Mouse (Mus musculus): ENCODE results near the gene Rgs3. TPM values are rescaled to one million over a fixed set of nuclear protein-coding genes. Genes with fewer than 3 reads are reported as not detected.

Gene Rgs3
- polyA plus RNA-seq, 1 experiment from 2014 or later, result 36.3 TPM

- H3K4me1 ChIP-seq, result peaks cover 47% of the 10 kb centered on the region
- peaks cover 59% of the 10 kb centered on the region for H3K36me3 ChIP-seq (replicated peaks)
- no peak overlapping the region for H3K4me3 ChIP-seq
- no peaks in the 10 kb centered on the region for H3K9me3 ChIP-seq
- 74% methylated on average over 7 of the region's 7 CpGs for WGBS
- DNase-seq (ENCODE audit: extremely low spot score, low spot score), result no peak
- no peaks in the 10 kb centered on the region for H3K27me3 ChIP-seq (ENCODE audit: poor library complexity, severe bottlenecking)
- no peak overlapping the region for H3K27ac ChIP-seq
Measured at GRCm38 (mm10) chr4:62696699-62697404, 137.2 kb downstream of the Rgs3 start.

DNA sequence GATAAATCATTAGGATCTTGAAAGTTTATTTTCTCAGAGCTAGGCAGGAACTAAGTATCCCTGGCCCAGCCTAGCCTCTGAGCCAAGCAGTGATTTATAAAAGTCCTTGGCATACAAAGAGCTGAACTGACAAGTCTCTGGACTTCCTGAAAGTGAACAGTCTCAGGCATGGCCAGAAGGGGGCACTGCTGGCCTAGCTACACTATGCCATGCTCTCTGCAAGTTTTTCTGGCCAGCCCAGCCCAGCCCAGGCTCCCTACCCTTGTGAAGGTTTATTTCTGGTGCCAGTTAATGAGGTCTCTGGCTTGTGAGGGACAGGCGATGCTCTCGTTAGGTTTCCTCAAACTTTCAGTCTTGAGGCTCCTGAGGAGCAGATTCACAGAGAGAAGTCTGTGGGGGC is 137.8 kb downstream of the Rgs3 start:
- no peaks in the 10 kb centered on the region for H3K27me3 ChIP-seq (ENCODE audit: poor library complexity, severe bottlenecking)
- H3K4me1 ChIP-seq, result peaks cover 47% of the 10 kb centered on the region
- H3K4me3 ChIP-seq, result no peak overlapping the region
- H3K9me3 ChIP-seq, result no peaks in the 10 kb centered on the region
- DNase-seq (ENCODE audit: extremely low spot score, low spot score), result peak; percentile 76
- H3K27ac ChIP-seq, result 0 out of 2 replicates have a peak overlapping the region, but pooled peaks have one; percentile 21
- peaks cover 54% of the 10 kb centered on the region for H3K36me3 ChIP-seq (replicated peaks)
- WGBS, result 31% methylated on average over 2 of the region's 2 CpGs

DNA sequence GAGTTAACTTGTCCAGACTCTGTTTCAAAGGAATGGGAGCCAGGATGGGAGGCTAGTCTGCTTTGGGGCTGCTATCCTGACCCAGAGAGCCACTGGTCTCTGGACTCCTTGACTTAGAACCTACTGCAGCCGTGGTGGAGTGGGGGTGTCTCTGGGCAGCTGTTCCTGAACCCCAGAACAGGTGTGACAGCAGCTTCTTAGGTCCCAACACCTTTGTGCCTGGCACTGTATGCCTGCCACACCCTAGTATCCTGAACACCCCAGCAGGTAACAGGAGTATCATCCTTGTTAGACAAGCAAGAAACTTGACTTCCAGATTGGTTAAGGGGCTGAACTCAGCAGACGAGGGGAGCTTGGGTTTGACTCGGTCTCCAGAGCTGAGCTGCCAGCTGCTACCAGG is 138.9 kb downstream of the Rgs3 start:
- no peak for DNase-seq (ENCODE audit: extremely low spot score, low spot score)
- peaks cover 51% of the 10 kb centered on the region for H3K36me3 ChIP-seq (replicated peaks)
- 78% methylated on average over 3 of the region's 3 CpGs for WGBS
- H3K27ac ChIP-seq, result peak overlapping the region; percentile 61
- no peaks in the 10 kb centered on the region for H3K9me3 ChIP-seq
- peaks cover 47% of the 10 kb centered on the region for H3K4me1 ChIP-seq
- H3K4me3 ChIP-seq, result no peak overlapping the region
- H3K27me3 ChIP-seq (ENCODE audit: poor library complexity, severe bottlenecking), result no peaks in the 10 kb centered on the region

GRCm38 (mm10) chr4:62699191-62699812 is 139.7 kb downstream of the Rgs3 start:
- Histone ChIP-seq H3K4me3 (peak overlapping the region; percentile 29), H3K4me1 (peaks cover 43% of the 10 kb centered on the region), H3K36me3 (replicated peaks) (peaks cover 51% of the 10 kb centered on the region), H3K27me3 (ENCODE audit: poor library complexity, severe bottlenecking) (no peaks in the 10 kb centered on the region), H3K27ac (peak overlapping the region; percentile 61), H3K9me3 (no peaks in the 10 kb centered on the region)
- 2% methylated on average over 10 of the region's 10 CpGs for WGBS
- peak; percentile 88 for DNase-seq (ENCODE audit: extremely low spot score, low spot score)

DNA sequence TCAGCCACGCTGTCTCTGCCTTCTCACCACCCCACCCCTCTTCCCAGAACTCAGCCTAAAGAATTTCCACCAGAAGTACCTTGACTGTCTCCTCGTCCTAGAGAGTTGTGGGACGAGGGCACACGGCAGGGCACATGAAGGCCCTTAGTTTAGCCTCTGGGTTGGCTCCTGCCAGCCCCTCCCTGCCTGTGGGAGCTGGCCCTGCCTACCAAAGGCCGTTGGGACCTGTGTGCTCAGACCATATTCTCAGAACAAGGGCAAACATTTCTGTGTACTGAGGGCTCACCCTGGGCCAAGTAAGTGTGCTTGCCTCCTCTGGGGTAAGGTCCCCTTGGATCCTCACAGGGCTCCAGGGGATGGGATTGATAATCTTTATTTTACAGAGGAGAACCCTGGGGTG is 140.8 kb downstream of the Rgs3 start:
- DNase-seq (ENCODE audit: extremely low spot score, low spot score), result no peak
- H3K27me3 ChIP-seq (ENCODE audit: poor library complexity, severe bottlenecking), result no peaks in the 10 kb centered on the region
- H3K9me3 ChIP-seq, result no peaks in the 10 kb centered on the region
- peak overlapping the region; percentile 61 for H3K27ac ChIP-seq
- H3K4me3 ChIP-seq, result peak overlapping the region; percentile 29
- H3K36me3 ChIP-seq (replicated peaks), result peaks cover 53% of the 10 kb centered on the region
- peaks cover 45% of the 10 kb centered on the region for H3K4me1 ChIP-seq
- 80% methylated on average over 5 of the region's 5 CpGs for WGBS

- peaks cover 44% of the 10 kb centered on the region for H3K4me1 ChIP-seq
- no peaks in the 10 kb centered on the region for H3K27me3 ChIP-seq (ENCODE audit: poor library complexity, severe bottlenecking)
- DNase-seq (ENCODE audit: extremely low spot score, low spot score), result no peak
- H3K9me3 ChIP-seq, result no peaks in the 10 kb centered on the region
- WGBS, result 89% methylated on average over 9 of the region's 9 CpGs
- H3K36me3 ChIP-seq (replicated peaks), result peaks cover 50% of the 10 kb centered on the region
- H3K4me3 ChIP-seq, result no peak overlapping the region
- no peak overlapping the region for H3K27ac ChIP-seq
Measured at GRCm38 (mm10) chr4:62703151-62703550, 143.5 kb downstream of the Rgs3 start.

DNA sequence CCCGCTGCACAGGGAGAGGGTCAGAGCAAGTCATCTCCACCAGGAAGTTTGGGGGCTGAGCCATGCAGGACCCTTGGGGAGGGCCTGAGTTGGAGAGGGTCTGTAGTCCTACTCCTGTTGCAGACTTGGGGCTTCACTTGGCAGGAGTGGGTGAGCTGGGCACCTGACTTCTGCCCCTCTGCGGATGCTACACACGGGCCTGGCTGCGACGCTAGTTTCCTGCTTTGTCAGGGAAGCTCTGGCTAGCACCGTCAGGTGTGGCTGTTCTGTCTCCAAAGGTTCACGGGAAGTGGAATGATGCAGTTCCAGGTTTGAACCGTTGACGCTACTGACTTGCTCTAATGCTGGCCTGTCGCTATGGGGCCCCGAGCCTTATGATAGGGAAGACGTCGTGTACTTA is 144.6 kb downstream of the Rgs3 start:
- Histone ChIP-seq H3K27me3 (ENCODE audit: poor library complexity, severe bottlenecking) (no peaks in the 10 kb centered on the region), H3K27ac (no peak overlapping the region)
- 95% methylated on average over 13 of the region's 13 CpGs for WGBS

DNA sequence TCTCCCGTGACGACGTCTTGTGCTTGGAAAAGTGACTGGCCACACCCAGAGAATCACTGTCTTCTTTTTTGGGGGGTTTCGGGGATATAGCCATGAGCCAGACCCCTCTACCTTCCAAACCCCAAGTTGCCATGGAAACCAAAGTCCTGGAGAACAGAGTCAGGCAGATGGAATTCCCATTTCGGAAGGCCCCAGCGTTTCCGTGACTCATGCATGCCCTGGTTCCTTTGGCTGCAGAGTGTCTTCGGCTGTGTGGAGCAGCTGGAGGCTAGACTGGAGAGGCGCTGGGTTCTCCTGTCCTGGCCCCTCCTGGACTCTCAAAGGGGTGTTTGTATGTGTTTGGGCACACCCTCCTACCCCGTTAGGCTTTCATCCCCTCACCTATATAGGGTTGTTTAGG is 145.4 kb downstream of the Rgs3 start:
- no peak for DNase-seq (ENCODE audit: extremely low spot score, low spot score)
- WGBS, result 83% methylated on average over 10 of the region's 10 CpGs
- H3K4me1 ChIP-seq, result peaks cover 25% of the 10 kb centered on the region
- peaks cover 42% of the 10 kb centered on the region for H3K36me3 ChIP-seq (replicated peaks)
- H3K27me3 ChIP-seq (ENCODE audit: poor library complexity, severe bottlenecking), result no peaks in the 10 kb centered on the region
- no peak overlapping the region for H3K4me3 ChIP-seq
- no peaks in the 10 kb centered on the region for H3K9me3 ChIP-seq
- 0 out of 2 replicates have a peak overlapping the region, but pooled peaks have one; percentile 62 for H3K27ac ChIP-seq

More for the DNA sequence above, 144.6 kb downstream of the Rgs3 start:
- H3K36me3 ChIP-seq (replicated peaks), result peaks cover 46% of the 10 kb centered on the region
- no peaks in the 10 kb centered on the region for H3K9me3 ChIP-seq
- no peak overlapping the region for H3K4me3 ChIP-seq
- DNase-seq (ENCODE audit: extremely low spot score, low spot score), result no peak
- H3K4me1 ChIP-seq, result peaks cover 33% of the 10 kb centered on the region

DNA sequence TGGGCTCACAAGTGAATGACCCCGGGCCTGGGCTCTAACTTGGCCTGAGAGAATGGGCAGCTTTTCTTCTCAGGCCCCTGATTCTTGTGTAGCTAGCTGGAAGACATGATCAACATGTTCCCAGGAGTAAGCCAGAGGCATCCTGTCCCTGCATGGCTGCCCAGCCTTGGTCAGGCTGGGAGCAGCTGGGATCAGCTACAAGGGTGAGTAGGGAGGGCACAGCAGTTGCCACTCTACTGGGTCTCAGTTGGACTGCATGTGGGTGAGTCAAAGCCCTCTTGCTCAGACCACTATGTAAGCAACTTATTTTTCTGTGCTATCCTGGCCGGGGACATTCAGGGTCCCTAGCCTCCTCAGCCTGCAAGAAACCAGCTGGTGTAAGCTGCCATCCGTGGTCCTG is 146.1 kb downstream of the Rgs3 start:
- DNase-seq (ENCODE audit: extremely low spot score, low spot score), result no peak
- Histone ChIP-seq H3K27me3 (ENCODE audit: poor library complexity, severe bottlenecking) (no peaks in the 10 kb centered on the region), H3K36me3 (replicated peaks) (peaks cover 34% of the 10 kb centered on the region), H3K27ac (peak overlapping the region; percentile 62; the same call in 1 of the 2 replicates), H3K9me3 (no peaks in the 10 kb centered on the region), H3K4me3 (no peak overlapping the region), H3K4me1 (peaks cover 19% of the 10 kb centered on the region)
- 52% methylated on average over 3 of the region's 3 CpGs for WGBS

GRCm38 (mm10) chr4:62708084-62708483 is 148.4 kb downstream of the Rgs3 start:
- H3K9me3 ChIP-seq, result no peaks in the 10 kb centered on the region
- peaks cover 19% of the 10 kb centered on the region for H3K36me3 ChIP-seq (replicated peaks)
- no peak for DNase-seq (ENCODE audit: extremely low spot score, low spot score)
- H3K4me3 ChIP-seq, result no peak overlapping the region
- no peaks in the 10 kb centered on the region for H3K27me3 ChIP-seq (ENCODE audit: poor library complexity, severe bottlenecking)
- 87% methylated on average over 7 of the region's 7 CpGs for WGBS
- H3K27ac ChIP-seq, result no peak overlapping the region
- H3K4me1 ChIP-seq, result peaks cover 19% of the 10 kb centered on the region

- Histone ChIP-seq H3K9me3 (no peaks in the 10 kb centered on the region), H3K36me3 (replicated peaks) (peaks cover 10% of the 10 kb centered on the region), H3K27me3 (ENCODE audit: poor library complexity, severe bottlenecking) (no peaks in the 10 kb centered on the region), H3K27ac (no peak overlapping the region), H3K4me3 (no peak overlapping the region), H3K4me1 (peaks cover 19% of the 10 kb centered on the region)
- WGBS, result 91% methylated on average over 1 of the region's 1 CpGs
- no peak for DNase-seq (ENCODE audit: extremely low spot score, low spot score)
Measured at GRCm38 (mm10) chr4:62708994-62709393, 149.3 kb downstream of the Rgs3 start.

DNA sequence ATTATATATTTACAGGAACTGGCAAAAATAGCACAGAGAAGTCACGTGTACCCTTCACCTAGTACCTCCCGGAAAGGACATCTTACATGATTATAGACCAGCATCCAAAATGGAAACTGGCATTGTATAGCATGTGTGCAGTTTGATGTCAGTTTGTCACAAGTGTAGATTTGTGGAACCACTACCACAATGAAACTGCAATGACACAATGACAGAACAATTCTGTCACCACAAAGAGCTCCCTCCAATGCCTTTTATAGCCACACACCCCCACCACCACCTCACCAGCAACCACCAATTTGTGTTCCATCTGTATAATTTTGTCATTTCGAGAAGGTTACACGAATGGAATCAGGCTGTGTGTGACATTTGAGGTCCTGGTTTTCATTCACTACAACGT is 149.8 kb downstream of the Rgs3 start:
- no peaks in the 10 kb centered on the region for H3K27me3 ChIP-seq (ENCODE audit: poor library complexity, severe bottlenecking)
- H3K36me3 ChIP-seq (replicated peaks), result peaks cover 6% of the 10 kb centered on the region
- H3K4me3 ChIP-seq, result no peak overlapping the region
- H3K27ac ChIP-seq, result no peak overlapping the region
- no peaks in the 10 kb centered on the region for H3K9me3 ChIP-seq
- H3K4me1 ChIP-seq, result peaks cover 19% of the 10 kb centered on the region
- WGBS, result 88% methylated on average over 5 of the region's 5 CpGs
- no peak for DNase-seq (ENCODE audit: extremely low spot score, low spot score)

DNA sequence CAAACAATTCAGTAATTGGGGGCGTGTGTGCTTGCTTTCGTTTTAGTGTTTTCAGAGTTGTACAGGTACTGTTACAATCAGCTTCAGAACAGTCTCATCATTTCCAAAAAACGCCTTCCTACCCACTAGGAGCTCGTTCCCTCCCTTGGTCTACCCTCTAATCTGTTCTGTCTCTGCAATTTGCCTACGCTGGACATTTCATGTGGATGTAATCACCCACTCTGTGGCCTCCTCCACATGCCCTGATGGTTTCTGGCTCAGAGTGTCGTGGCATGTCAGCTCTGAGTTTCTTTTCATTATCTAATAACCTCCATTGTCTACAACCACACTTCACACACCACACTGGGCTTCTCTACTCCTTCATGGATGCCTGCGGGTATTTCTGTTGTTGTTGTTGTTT is 151.5 kb downstream of the Rgs3 start:
- no peak for DNase-seq (ENCODE audit: extremely low spot score, low spot score)
- H3K4me3 ChIP-seq, result no peak overlapping the region
- H3K27ac ChIP-seq, result no peak overlapping the region
- 89% methylated on average over 7 of the region's 7 CpGs for WGBS
- peaks cover 5% of the 10 kb centered on the region; the same call in 1 of the 2 replicates for H3K4me1 ChIP-seq
- H3K27me3 ChIP-seq (ENCODE audit: poor library complexity, severe bottlenecking), result no peaks in the 10 kb centered on the region
- no peaks in the 10 kb centered on the region for H3K9me3 ChIP-seq
- H3K36me3 ChIP-seq (replicated peaks), result no peaks in the 10 kb centered on the region

Measured in forebrain, embryonic 10.5 days (tissue).